Mouse (Mus musculus): Measurements from ENCODE around the gene Gbp2b.
A peak's percentile ranks its signal among the peaks of the same experiment; 100 is the strongest.
"Not testable (repeated sequence)": the region's sequence is repeated elsewhere in the genome, so short reads cannot be mapped to it uniquely, and the experiment has no call there.

Gbp2b gene

GRCm38 (mm10) chr3:142594547-142594946 is at the start of gene Gbp2b:
Gbp2b (plus strand) TSS chr3:142594847.
- DNase-seq (ENCODE audit: low read depth) = no peak

- DNase-seq (ENCODE audit: low read depth) = peak; percentile 73
Observed at GRCm38 (mm10) chr3:142546690-142547089, 48.0 kb upstream of the Gbp2b start.

DNA sequence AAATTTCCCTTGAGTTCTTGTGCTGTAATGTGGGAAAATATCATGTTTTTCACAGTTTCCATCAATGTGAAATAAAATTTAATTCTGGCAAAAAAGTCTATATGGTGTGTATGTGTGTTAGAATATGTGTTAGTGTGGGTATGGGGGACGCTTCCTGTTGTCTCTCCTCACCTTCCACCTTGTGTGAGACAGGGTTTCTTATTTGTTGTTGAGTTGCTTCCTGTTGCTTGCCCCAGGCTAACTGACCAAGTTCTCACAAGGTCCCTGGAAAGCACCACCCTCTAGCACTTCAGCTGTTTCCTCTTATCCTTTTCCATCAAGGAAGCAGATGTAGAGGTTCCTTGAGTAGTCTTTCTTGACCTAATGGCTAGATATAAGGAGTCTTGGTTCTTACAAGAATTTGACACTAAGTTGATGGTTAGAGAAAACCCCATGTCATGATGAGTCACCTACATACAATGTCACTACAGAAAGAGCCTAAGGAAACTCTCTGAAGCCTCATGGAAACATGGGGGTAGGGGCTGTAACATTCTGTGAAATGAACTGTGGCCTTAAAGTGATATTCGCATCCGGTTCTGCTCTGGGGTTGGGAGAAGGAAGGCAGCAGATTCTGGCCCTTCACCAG is 44.5 kb upstream of the Gbp2b start:
- DNase-seq (ENCODE audit: low read depth) = peak; percentile 77

DNA sequence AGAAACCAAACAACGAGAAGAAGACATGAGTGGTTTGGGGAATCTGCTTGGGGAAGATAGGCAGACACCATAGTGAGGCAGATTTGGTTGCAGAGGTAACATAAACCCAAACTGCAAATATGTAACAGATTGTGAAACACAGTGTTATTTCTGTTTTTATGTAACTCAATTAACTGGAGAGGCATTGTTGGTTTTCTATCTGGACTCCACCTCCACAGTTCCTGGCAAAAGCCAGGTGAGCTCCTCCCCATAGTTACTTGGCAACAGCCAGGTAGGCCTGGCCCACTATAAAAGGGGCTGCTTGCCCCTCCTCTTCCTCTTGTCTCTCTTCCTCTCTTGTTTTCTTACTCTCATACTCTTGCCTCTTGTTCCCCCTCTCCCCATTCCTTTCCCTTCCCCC is 40.0 kb upstream of the Gbp2b start:
- no peak for DNase-seq (ENCODE audit: low read depth)

- DNase-seq (ENCODE audit: low read depth) = no peak
Observed at GRCm38 (mm10) chr3:142555623-142556022, 39.0 kb upstream of the Gbp2b start.

DNA sequence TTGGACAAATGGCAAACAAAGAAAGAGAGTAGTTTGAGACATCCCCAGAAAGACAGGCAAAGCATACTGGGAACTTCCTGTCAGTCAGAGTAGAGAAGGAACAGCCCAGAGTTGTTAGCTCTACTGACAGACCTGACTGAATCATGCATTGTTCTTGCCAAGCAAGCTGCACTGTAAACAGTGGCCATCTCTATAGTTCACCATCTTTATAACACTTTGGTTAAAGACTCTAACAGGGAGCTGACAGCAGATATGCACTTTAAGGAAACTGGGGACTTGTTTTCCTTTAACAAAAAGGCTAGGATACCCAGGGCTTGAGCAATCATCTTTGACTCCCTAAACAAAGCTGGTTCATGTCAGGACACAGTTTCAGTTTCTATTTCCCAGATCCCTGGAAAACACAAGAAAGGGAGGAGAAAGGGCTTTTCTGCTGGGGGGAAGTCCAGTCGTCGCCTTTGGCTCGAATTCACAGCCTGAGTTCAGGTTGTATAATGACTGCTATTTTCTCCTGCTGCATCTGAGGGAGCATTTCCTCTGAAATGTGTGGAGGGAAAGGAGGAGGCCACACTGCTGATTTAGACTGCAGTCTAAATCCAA is 34.9 kb upstream of the Gbp2b start, which contains the start of gene Gbp3:
Gene Gbp3, plus strand, starts transcription at position 395 of the 597 bp plus-strand sequence.
- peak; percentile 71 for DNase-seq (ENCODE audit: low read depth)

GRCm38 (mm10) chr3:142560296-142560948 is 34.2 kb upstream of the Gbp2b start:
- DNase-seq (ENCODE audit: low read depth) = peak; percentile 96

DNA sequence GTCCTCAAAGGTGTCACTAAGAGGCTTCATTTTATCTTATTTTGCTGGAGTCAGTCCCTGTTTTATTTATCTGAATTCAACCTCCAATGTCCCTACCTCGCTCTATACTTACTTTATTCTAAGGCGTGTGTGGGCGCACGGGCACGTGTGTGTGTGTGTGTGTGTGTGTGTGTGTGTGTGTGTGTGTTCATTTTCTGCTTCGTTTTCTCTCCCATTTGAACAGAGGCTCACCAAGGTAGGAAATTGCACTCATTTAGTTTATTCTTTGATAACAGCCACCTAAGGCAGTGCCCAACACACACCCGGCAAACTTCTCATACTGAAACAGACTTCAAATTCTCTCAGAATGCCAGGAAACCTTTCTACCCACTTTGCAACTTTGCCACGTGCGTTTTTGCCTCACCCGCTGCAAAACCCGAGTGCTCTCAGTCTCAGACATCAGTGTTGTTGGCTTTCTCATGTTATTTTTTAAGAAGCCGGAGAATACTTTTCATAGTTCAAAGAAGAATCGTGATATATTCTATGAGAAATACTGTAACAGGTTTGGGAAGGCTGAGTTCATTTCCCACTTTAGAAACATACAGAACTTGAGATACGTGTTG is 33.5 kb upstream of the Gbp2b start:
- DNase-seq (ENCODE audit: low read depth) = peak; percentile 73

DNA sequence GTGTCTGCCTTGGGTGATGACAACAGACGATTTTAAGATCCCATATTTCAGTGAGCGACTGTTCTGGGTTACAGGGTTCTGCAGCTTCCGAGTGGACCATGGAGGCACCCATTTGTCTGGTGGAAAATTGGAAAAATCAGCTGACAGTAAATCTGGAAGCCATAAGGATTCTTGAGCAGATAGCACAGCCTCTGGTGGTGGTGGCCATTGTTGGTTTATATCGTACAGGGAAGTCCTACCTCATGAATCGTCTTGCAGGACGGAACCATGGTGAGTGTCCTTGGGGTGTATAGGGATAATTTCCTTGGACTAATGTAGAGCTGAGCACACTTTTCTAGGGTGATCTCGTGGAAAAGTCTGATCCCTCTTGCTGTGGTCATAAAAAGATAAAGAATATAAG is 33.0 kb upstream of the Gbp2b start:
- DNase-seq (ENCODE audit: low read depth) = peak; percentile 57

GRCm38 (mm10) chr3:142567490-142567889 is 27.2 kb upstream of the Gbp2b start:
- not testable (repeated sequence) for DNase-seq (ENCODE audit: low read depth)

DNA sequence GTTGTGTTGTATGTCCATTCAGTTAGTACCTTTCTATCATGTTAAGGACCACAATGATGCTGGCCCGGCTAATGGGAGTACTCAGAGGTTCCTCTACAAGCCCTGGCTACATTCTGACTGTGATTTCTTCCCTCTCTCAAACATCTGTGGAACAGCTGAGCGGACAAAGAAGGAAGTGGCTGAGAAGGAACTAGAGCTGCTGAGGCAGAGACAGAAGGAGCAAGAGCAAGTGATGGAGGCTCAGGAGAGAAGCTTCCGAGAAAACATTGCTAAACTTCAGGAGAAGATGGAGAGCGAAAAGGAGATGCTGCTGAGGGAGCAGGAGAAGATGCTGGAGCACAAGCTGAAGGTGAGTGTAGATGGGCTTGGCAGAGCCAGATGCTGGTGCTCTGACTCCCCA is 23.9 kb upstream of the Gbp2b start:
- no peak for DNase-seq (ENCODE audit: low read depth)

- DNase-seq (ENCODE audit: low read depth) = no peak
Observed at GRCm38 (mm10) chr3:142577108-142577507, 17.5 kb upstream of the Gbp2b start.

DNA sequence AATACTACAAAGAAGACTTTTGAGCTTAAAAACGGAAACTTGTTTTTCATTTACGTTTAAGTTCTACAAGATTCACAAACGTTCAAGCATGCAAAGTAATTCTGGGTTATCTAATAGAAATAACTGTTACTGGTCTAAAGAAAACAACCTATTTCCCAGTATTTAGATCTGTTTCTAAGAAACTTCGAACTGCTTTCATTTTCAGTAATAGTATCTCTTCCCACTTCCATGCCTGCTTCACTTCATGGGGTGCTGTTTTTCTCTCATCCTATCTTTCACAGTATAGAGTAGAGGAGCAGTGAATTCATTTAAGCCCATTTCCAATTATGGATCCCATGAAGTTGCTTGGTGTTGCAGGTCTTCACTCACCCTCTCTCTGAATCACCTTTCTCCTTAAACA is 16.3 kb upstream of the Gbp2b start:
- no peak for DNase-seq (ENCODE audit: low read depth)

GRCm38 (mm10) chr3:142583067-142583466 is 11.6 kb upstream of the Gbp2b start:
- DNase-seq (ENCODE audit: low read depth) = no peak

DNA sequence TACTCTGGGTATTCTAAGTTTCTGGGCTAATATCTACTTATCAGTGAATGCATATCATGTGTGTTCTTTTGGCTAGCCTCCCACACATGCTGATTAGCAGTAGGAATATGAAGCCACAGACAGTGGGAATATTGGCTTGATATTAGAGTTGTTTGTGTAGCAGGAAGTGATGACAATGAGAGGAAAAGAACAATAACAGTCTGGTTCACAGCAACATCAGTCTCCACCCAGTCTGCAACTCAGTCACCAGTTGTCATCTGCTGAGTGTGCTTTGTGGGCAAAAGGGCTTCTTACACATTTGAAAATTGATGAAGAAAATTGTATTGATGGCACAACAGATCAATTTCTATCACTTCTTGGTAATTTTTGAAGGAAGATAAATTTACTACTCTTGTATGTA is 7.3 kb upstream of the Gbp2b start:
- peak; percentile 69 for DNase-seq (ENCODE audit: low read depth)

- no peak for DNase-seq (ENCODE audit: low read depth)
Observed at GRCm38 (mm10) chr3:142588888-142589287, 5.8 kb upstream of the Gbp2b start.

DNA sequence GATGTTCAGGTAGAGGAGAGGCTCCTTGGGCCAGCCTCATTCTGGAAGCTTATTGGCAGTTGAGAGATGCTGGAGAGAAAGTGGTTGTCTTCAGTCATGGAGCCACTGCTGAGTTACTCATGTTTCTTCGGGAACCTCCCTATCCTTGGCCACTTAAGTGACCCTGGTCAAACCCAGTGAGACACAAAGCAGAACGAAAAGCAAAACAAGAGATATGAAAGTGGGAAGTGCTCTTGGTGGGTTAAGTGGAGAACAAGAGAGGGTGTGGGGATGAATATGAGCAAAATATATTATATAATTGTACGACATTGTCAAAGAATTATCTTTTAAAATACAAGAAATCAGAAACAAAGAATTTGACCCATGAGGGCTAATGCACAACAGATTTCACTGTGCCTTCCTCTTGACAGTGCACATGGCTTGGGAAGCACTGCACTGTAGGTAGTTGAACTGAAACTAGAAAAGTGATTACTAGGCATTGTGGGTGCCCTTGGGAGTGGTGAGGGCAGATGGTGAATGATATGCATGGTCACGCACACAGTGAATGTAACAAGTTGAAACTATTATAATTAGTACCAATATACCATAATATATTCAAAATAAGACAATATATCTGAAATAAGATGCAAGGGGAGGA is 4.1 kb upstream of the Gbp2b start:
- peak; percentile 68 for DNase-seq (ENCODE audit: low read depth)

- no peak for DNase-seq (ENCODE audit: low read depth)
Observed at GRCm38 (mm10) chr3:142597923-142598322, 3.3 kb downstream of the Gbp2b start.

DNA sequence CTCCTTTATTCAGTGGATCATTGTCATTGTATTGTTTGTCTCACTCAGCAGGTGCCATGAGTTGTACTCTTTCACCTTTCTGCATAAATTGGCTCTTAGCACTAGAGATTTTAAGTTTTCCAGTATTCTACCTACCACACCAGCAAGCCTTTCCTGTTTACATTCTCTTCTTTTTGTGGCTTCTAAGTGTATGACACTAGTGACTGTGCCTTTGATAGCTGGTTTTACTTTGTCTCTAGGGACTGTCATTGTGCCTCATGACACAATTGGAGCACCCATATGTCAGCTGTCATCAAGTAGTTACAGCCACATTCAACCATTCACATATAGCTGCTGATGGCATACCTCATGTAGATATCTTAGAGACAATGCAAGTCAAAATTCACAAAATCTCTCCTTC is 7.0 kb downstream of the Gbp2b start:
- DNase-seq (ENCODE audit: low read depth) = no peak

- DNase-seq (ENCODE audit: low read depth) = peak; percentile 72
Observed at GRCm38 (mm10) chr3:142618658-142619057, 24.0 kb downstream of the Gbp2b start.

- no peak for DNase-seq (ENCODE audit: low read depth)
Observed at GRCm38 (mm10) chr3:142619606-142620005, 25.0 kb downstream of the Gbp2b start.

DNA sequence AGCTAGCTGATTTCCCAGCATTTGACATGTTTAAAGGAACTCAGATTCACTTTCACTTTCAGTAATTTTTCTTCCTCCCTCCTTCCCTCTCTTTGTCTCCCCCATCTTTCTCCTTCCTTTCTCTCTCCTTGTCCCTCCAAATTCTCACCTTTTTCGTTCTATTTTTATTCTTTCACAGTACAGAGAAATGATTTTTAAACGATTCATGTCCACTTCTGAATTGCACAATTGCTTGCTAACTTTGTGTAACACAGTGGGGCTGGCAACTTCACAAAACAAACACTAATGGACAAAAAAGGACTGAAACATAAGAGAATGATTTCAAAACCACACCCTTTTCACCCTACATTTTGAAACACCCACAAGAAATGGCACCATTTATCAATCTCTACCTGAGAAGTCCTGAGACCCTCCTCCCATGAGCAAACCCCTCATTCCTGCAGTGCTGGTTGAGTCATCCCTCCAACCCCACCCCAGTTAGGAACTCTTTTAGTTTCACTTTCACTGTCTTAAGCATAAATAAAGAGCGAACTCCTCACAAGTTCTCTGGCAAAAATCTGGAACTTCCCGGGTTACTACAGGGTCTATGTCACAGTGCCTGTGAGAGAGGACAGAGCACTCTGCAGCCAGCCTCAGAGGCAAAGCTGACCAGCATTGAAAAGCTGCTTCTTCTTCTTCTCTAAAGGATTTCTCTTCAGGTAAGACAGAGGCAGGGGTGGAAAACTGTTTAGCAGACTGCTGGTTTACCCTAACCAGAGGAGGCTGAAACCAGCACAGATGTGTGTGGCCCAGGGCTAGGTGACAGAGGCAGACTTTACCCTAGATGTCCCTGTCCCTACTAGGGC is 25.7 kb downstream of the Gbp2b start, which contains the start of gene Gbp2:
Gene Gbp2, plus strand, starts transcription at position 492 of the 845 bp plus-strand sequence.
- peak; percentile 86 for DNase-seq (ENCODE audit: low read depth)

All from induced T-regulatory cell, adult 2 months (primary cell).